Mouse (Mus musculus) G1E (cell line): ENCODE results near the gene Tspan9.

Experiments
- CTCF ChIP-seq: IDR thresholded peaks from 2 replicates; pipeline ENCODE4 v1.5.1; 2012; ENCODE audit warnings: low read depth, low read length, inconsistent platforms, mixed read lengths
- GATA1 ChIP-seq: IDR thresholded peaks from 2 replicates; pipeline ENCODE4 v1.6.1; 2012; ENCODE audit warnings: borderline replicate concordance, low read length, inconsistent platforms, mixed read lengths
- POLR2AphosphoS5 ChIP-seq: IDR thresholded peaks from 2 replicates; pipeline ENCODE4 v1.6.1; 2012; ENCODE audit warnings: low read depth, low read length, inconsistent platforms; ENCODE audit not compliant: insufficient replicate concordance
- TAL1 ChIP-seq: conservative IDR thresholded peaks from 2 replicates; pipeline ENCODE4 v1.6.1; 2012; ENCODE audit warnings: low read depth, low read length, inconsistent platforms, mixed read lengths

DNA sequence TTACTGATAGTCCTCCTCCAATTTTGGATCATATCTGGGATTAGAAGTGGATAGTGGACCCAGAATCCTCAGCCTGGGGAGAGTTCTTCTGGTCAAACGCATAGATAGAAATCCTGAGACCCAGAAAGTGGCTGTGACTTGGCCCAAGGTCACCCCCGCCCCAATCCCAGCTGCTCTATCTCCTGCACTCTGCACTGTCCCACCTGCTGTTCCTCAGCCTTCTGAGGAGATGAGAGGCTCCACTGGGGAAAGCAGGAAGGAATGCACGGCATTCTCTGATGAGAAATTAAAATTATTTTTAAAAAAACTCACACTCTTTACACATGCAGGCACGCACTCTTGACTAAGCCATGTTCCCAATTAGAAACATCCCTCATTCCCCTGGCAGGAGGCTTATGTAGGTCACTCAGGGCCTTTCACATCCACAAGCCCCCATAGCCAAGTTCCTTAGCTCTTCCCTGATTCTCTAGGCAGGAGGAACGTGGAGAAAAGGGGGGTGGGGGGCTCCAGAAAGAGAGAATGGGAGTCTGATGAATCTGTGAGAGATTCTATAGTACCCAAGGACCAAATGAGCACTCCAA, 135.3 kb downstream of the Tspan9 start:
- TF ChIP-seq GATA1 (no peak), CTCF (no peak), POLR2AphosphoS5 (no peak), TAL1 (no peak)
